Mouse (Mus musculus): Measurements from ENCODE around the gene Tmem209. TPM values are rescaled to one million over a fixed set of nuclear protein-coding genes. Genes with fewer than 3 reads are reported as not detected.

The Tmem209 gene
- total RNA-seq, 1 experiment from 2014 or later: 29.7 TPM

GRCm38 (mm10) chr6:30541009-30541799 is 31.6 kb upstream of the Tmem209 start, which contains the start of gene Cpa2:
Gene Cpa2 (plus strand): TSS chr6:30541582.
- no peak for ATAC-seq (ENCODE audit: extremely low read depth, insufficient number of reproducible peaks, low FRiP score, poor library complexity, severe bottlenecking)

GRCm38 (mm10) chr6:30538800-30539199 is 29.2 kb upstream of the Tmem209 start:
- no peak for ATAC-seq (ENCODE audit: extremely low read depth, insufficient number of reproducible peaks, low FRiP score, poor library complexity, severe bottlenecking)

- ATAC-seq (ENCODE audit: extremely low read depth, insufficient number of reproducible peaks, low FRiP score, poor library complexity, severe bottlenecking): no peak
These were observed 28.7 kb upstream of the Tmem209 start for GRCm38 (mm10) chr6:30538240-30538639.

GRCm38 (mm10) chr6:30535340-30535739 is 25.8 kb upstream of the Tmem209 start:
- ATAC-seq (ENCODE audit: extremely low read depth, insufficient number of reproducible peaks, low FRiP score, poor library complexity, severe bottlenecking): no peak

DNA sequence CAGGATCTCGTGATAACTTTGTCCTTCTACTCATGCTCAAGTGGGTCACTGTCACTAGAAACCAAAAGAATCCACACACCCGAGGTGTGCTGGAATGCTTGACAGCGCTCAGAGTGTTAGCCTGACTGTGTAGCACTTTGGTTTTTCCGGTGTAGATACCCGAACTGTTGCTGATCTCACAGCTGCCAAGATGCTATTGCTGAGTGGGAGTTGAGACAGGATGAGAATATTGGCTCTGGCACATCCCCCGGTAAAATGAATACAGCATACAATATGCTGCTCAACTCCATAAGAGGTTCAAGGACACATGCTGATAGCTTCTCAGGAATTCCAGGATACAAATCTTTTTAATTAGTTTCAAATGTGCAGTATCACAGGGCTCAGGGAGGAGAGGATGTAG is 19.2 kb upstream of the Tmem209 start:
- ATAC-seq (ENCODE audit: extremely low read depth, insufficient number of reproducible peaks, low FRiP score, poor library complexity, severe bottlenecking): no peak

- ATAC-seq (ENCODE audit: extremely low read depth, insufficient number of reproducible peaks, low FRiP score, poor library complexity, severe bottlenecking): no peak
These were observed 17.3 kb upstream of the Tmem209 start for GRCm38 (mm10) chr6:30526586-30527515.

DNA sequence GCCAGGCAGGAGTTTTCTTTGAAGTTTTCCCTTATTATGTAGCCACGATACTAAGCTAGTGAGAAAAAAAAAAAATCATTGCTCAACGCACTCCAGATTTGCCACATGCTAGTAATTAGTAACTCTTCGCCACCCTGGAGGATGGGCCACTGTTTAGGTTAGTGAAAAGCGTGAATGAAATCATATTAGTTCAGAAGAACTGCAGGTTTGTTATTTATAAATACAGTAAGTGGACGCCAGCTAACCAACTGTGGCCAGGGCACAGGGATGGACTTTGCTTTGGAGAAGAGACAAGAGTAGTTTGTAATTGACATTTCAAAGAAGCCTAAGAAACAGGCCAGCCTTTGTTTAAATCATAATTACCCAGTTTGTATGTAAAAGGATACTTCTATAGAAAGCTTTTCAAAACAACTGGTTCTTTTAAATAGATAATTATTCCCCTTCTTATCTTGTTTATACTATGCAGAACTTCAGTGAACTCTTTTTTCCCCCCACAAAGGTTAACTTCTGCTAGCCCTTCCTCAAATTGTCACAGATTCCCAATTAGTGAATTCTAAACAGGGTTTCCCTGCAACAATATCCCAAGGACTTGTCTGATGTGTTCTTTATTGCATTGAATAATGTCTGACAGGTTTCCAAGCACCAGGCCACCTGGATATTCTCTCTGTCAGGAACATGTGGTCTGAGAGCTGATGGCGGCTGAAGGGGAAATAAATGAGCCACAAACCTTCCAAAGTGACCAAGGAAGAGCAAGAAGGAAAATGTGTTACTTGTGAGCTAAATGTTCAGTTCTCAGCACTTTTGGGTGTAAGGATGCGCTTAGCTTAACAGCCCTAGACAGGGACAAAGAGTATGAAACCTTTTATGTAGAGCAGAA is 16.1 kb upstream of the Tmem209 start:
- ATAC-seq (ENCODE audit: extremely low read depth, insufficient number of reproducible peaks, low FRiP score, poor library complexity, severe bottlenecking): no peak

DNA sequence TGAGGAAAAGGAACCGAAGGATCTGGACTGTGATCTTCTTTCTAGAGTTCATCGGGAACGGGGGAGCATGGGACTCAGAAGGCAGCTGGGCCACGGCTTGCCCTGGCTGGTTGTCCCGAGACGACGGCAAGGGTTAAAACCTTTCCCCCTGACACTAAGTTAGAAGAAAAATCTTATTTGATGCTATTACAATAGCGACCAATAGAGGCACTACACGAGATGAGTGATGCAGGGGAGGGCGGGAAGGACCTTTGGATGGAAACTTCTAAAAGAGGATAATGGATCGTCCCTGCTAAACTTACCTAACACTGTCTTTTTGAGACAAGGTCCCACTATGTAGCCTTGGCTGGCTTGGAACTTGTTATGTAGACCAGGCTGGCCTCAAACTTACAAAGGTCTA is 10.8 kb upstream of the Tmem209 start:
- ATAC-seq (ENCODE audit: extremely low read depth, insufficient number of reproducible peaks, low FRiP score, poor library complexity, severe bottlenecking): no peak

GRCm38 (mm10) chr6:30514242-30514641 is 4.7 kb upstream of the Tmem209 start:
- ATAC-seq (ENCODE audit: extremely low read depth, insufficient number of reproducible peaks, low FRiP score, poor library complexity, severe bottlenecking): no peak

DNA sequence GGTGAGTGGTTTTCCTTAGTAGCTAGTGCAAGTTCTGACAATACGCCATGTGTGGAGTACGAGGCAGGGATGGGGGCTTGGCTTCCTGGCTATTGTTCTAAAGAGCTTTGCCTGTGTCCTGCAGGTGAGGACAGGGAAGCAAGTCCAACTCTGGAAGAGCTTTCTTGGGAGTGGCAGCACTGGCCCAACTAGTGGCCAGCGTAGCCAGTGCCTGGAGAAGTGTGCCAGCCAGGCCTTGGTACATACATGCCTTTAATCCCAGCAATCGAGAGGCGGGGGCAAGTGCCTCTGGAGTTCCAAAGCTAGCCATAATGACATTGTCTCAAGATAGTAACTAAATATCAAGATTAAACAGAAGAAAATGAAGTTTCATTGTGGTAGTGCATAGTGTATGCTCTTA is 708 bp upstream of the Tmem209 start:
- ATAC-seq (ENCODE audit: extremely low read depth, insufficient number of reproducible peaks, low FRiP score, poor library complexity, severe bottlenecking): no peak

DNA sequence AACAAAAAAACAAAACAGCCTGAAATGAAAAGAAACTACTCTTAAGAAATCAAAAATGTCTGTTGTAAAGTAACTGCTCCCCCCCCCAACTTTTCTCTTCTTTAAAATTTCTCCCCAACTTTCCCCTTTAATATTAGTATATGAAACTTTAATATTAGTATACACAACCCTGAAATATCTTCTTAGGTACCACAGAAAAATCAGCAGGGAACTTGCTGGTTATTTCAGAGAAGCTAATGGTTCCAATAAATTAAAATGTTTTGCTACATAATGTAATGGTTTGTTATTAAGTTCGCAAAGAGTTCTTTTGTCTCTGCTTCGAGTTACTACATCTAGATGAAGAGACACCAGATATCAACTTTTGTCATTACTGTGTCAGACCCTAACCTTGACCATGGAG is 759 bp downstream of the Tmem209 start:
- ATAC-seq (ENCODE audit: extremely low read depth, insufficient number of reproducible peaks, low FRiP score, poor library complexity, severe bottlenecking): no peak

DNA sequence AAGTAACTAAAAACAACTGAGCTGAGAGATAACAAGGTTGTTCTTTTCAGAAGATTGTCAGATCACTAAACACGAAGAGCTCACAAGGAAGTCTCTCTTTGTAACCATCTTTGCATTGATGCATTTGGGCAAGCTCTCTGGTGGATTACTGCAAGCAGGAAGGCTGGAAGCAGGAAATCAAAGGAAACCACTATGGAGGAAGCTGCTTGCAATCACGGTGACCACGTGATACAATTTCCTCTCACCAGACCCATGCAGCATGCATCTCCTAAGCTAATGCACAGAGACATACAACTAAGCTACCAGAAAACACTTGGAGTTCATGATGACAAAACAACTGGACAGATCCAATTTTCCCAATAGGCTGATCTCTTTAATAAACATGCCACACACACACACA is 10.5 kb downstream of the Tmem209 start:
- ATAC-seq (ENCODE audit: extremely low read depth, insufficient number of reproducible peaks, low FRiP score, poor library complexity, severe bottlenecking): no peak

GRCm38 (mm10) chr6:30486504-30486903 is 23.1 kb downstream of the Tmem209 start:
- ATAC-seq (ENCODE audit: extremely low read depth, insufficient number of reproducible peaks, low FRiP score, poor library complexity, severe bottlenecking): no peak

DNA sequence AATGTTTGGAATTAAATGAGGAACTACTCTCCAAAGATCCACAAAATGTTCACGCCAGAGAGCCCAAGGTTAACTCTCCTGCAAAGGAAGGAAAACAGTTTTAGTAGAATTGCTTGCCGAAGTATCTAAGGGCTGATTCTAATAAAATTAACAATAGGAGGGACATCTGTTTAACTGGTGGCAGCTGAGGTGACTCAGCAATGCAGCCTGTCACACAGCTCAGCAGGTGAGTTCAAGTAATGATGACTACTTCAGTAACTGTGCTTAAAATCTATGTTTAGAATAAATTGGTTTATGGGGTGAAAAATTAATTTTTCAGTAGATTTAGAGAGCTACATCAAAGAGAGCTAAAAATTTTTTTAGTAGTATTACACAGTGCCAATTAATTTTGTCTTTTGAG is 26.7 kb downstream of the Tmem209 start:
- no peak for ATAC-seq (ENCODE audit: extremely low read depth, insufficient number of reproducible peaks, low FRiP score, poor library complexity, severe bottlenecking)

- ATAC-seq (ENCODE audit: extremely low read depth, insufficient number of reproducible peaks, low FRiP score, poor library complexity, severe bottlenecking): no peak
These were observed 30.2 kb downstream of the Tmem209 start for GRCm38 (mm10) chr6:30479418-30479817.

- ATAC-seq (ENCODE audit: extremely low read depth, insufficient number of reproducible peaks, low FRiP score, poor library complexity, severe bottlenecking): no peak
These were observed 31.8 kb downstream of the Tmem209 start for GRCm38 (mm10) chr6:30477784-30478183.

DNA sequence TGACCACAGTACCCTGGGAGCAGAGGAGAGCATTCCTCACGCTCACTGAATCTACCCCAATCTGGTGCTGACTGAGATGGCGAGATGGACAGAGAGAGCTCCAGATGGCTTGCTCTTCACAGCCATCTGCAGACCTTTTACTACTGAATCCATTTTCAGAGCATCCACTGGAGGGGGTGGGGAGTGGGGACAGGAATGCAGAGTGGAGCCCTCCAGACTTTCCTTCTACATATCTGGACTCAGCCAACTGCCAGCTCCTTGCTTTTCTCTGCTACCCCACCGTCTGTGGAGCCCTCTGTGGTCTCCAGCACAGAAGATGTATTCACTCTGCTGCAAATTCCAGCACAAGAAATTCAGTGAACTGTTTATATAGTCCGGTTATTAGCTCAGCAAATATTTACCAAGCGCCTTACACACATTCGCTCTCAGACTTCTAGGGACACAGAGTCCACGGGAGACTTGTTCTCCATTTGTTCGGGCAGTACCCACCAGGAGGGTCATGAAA is 32.3 kb downstream of the Tmem209 start:
- ATAC-seq (ENCODE audit: extremely low read depth, insufficient number of reproducible peaks, low FRiP score, poor library complexity, severe bottlenecking): no peak

- no peak for ATAC-seq (ENCODE audit: extremely low read depth, insufficient number of reproducible peaks, low FRiP score, poor library complexity, severe bottlenecking)
These were observed 33.4 kb downstream of the Tmem209 start for GRCm38 (mm10) chr6:30476025-30476765.

All from neutrophil, adult 5-6 weeks (primary cell).